In genomic region chr1:186550265-186550885, GRCm38 (mm10) we compare ENCODE assay signal across 9 mouse cellular contexts.
DNase-seq lines count a peak whose midpoint lies in the region; ATAC-seq and TF ChIP-seq lines count a peak whose summit lies in the region.
"Had no signal": no experiment of that assay in that cellular context is flagged by ENCODE, and none has a peak within 500 bp of the region (broad histone marks: within the 10 kb centered on the region; RNA-seq: fewer than 3 reads in every experiment).

No protein-coding gene starts in this region.

- DNase-seq in cerebellum, adult 18-20 months, result peak; percentile 6 to 8
- no peak for DNase-seq in cerebellum, adult 9-10 months
- DNase-seq in limb, embryonic 10.5 days (ENCODE audit: low spot score), result no peak
- DNase-seq in cerebellum, postnatal 4 days (ENCODE audit: low spot score in 2 of 2), result peak; percentile 41 to 68
- peak; percentile 17 for DNase-seq in lung, postnatal 0 days (ENCODE audit: low spot score)
- DNase-seq in thymus, adult 18-20 months, result no peak

- H3K9me3 ChIP-seq in limb, embryonic 15.5 days, result no peaks in the 10 kb centered on the region
- no peaks in the 10 kb centered on the region for H3K9me3 ChIP-seq in limb, embryonic 10.5 days (replicated peaks)
- no peaks in the 10 kb centered on the region for H3K9me3 ChIP-seq in lung, postnatal 0 days (ENCODE audit: low read length)
- H3K9me3 ChIP-seq in midbrain, embryonic 13.5 days, result no peaks in the 10 kb centered on the region
- H3K9me3 ChIP-seq: embryonic facial prominence, embryonic 12.5 days had no signal

- no peak for TF ChIP-seq EP300 in lung, postnatal 0 days (IDR thresholded peaks at IDR 0.05)

- WGBS in limb, embryonic 15.5 days, result 80% methylated on average over 7 of the region's 7 CpGs
- WGBS in limb, embryonic 10.5 days, result 87% methylated on average over 7 of the region's 7 CpGs
- 88% methylated on average over 7 of the region's 7 CpGs for WGBS in lung, postnatal 0 days
- WGBS in midbrain, embryonic 13.5 days, result 93% methylated on average over 7 of the region's 7 CpGs

- H3K27ac ChIP-seq in limb, embryonic 15.5 days, result peak overlapping the region; percentile 27; the same call in 1 of the 2 replicates
- no peak overlapping the region for H3K27ac ChIP-seq in limb, embryonic 10.5 days
- no peak overlapping the region for H3K27ac ChIP-seq in lung, postnatal 0 days (ENCODE audit: low read length)
- no peak overlapping the region for H3K27ac ChIP-seq in midbrain, embryonic 13.5 days
- H3K27ac ChIP-seq: embryonic facial prominence, embryonic 12.5 days had no signal

- H3K9ac ChIP-seq in limb, embryonic 15.5 days, result no peak overlapping the region
- no peak overlapping the region for H3K9ac ChIP-seq in lung, postnatal 0 days (replicated peaks; ENCODE audit: low read depth)
- H3K9ac ChIP-seq in midbrain, embryonic 13.5 days (replicated peaks), result no peak overlapping the region
- H3K9ac ChIP-seq: embryonic facial prominence, embryonic 12.5 days had no signal

- 0 out of 2 replicates have a peak, but pooled peaks cover 9% of the 10 kb centered on the region for H3K4me1 ChIP-seq in limb, embryonic 15.5 days
- peaks cover 11% of the 10 kb centered on the region for H3K4me1 ChIP-seq in limb, embryonic 10.5 days
- H3K4me1 ChIP-seq in lung, postnatal 0 days (ENCODE audit: insufficient read depth, low read depth, low read length), result peaks cover 1% of the 10 kb centered on the region; the same call in 1 of the 2 replicates
- H3K4me1 ChIP-seq in midbrain, embryonic 13.5 days (replicated peaks), result no peaks in the 10 kb centered on the region

- ATAC-seq in limb, embryonic 15.5 days (ENCODE audit: insufficient number of reproducible peaks, low FRiP score, low TSS enrichment, low read depth), result no peak
- ATAC-seq in lung, postnatal 0 days, result no peak
- ATAC-seq in midbrain, embryonic 13.5 days, result no peak

- TF ChIP-seq CTCF in lung, postnatal 0 days (IDR thresholded peaks at IDR 0.05), result peak; percentile 58

- H3K4me2 ChIP-seq in limb, embryonic 15.5 days, result no peak overlapping the region
- no peak overlapping the region for H3K4me2 ChIP-seq in lung, postnatal 0 days (replicated peaks; ENCODE audit: low read depth, low read length)
- no peak overlapping the region for H3K4me2 ChIP-seq in midbrain, embryonic 13.5 days (replicated peaks)
- H3K4me2 ChIP-seq: embryonic facial prominence, embryonic 12.5 days had no signal

- no peaks in the 10 kb centered on the region for H3K36me3 ChIP-seq in limb, embryonic 15.5 days
- no peaks in the 10 kb centered on the region for H3K36me3 ChIP-seq in limb, embryonic 10.5 days
- H3K36me3 ChIP-seq in lung, postnatal 0 days (ENCODE audit: insufficient read depth, low read length), result no peaks in the 10 kb centered on the region
- H3K36me3 ChIP-seq in midbrain, embryonic 13.5 days, result no peaks in the 10 kb centered on the region
- H3K36me3 ChIP-seq: embryonic facial prominence, embryonic 12.5 days had no signal

- H3K4me3 ChIP-seq in limb, embryonic 15.5 days, result no peak overlapping the region
- H3K4me3 ChIP-seq in limb, embryonic 10.5 days, result no peak overlapping the region
- H3K4me3 ChIP-seq in lung, postnatal 0 days (ENCODE audit: low read depth, low read length), result no peak overlapping the region
- H3K4me3 ChIP-seq in midbrain, embryonic 13.5 days (replicated peaks), result no peak overlapping the region
- H3K4me3 ChIP-seq: embryonic facial prominence, embryonic 12.5 days had no signal

- no peaks in the 10 kb centered on the region for H3K27me3 ChIP-seq in limb, embryonic 15.5 days
- no peaks in the 10 kb centered on the region for H3K27me3 ChIP-seq in limb, embryonic 10.5 days (ENCODE audit: low read depth, poor library complexity, severe bottlenecking)
- H3K27me3 ChIP-seq in lung, postnatal 0 days (replicated peaks; ENCODE audit: insufficient read depth, low read length), result no peaks in the 10 kb centered on the region
- no peaks in the 10 kb centered on the region for H3K27me3 ChIP-seq in midbrain, embryonic 13.5 days
- H3K27me3 ChIP-seq: embryonic facial prominence, embryonic 12.5 days had no signal

Comparison
In these comparisons a context has a peak if more than half of its experiments do, and no peak if none do; other contexts are left out.
1. DNase-seq: peak in cerebellum, adult 18-20 months (2 of 2), cerebellum, postnatal 4 days (2 of 2) and lung, postnatal 0 days (single experiment); none in cerebellum, adult 9-10 months (single experiment), limb, embryonic 10.5 days (single experiment) and thymus, adult 18-20 months (0 of 2).